Mouse (Mus musculus): ENCODE measurements around the gene Slc6a20a. TPM values are rescaled to one million over a fixed set of nuclear protein-coding genes. Genes with fewer than 3 reads are reported as not detected.

The Slc6a20a gene
- polyA plus RNA-seq, 1 experiment from 2014 or later, result not detected

Other genes starting within 250 kb of the Slc6a20a start
- gene Limd1, start 200.2 kb downstream of the Slc6a20a start, polyA plus RNA-seq (2014; fragmentation: Nextera tagmentation; extraction: Ambion mirVana), result 30.9 and 32.4 TPM in 2 replicates
- gene Sacm1l, start 149.1 kb downstream of the Slc6a20a start, polyA plus RNA-seq (2014; fragmentation: Nextera tagmentation; extraction: Ambion mirVana), result 38.1 and 50.2 TPM in 2 replicates
- gene Slc6a20b, start 46.3 kb downstream of the Slc6a20a start, polyA plus RNA-seq (2014; fragmentation: Nextera tagmentation; extraction: Ambion mirVana), result 0.13 and 0.20 TPM in 2 replicates
- 0.17 and 0.21 TPM in 2 replicates for gene Ccr9, start 446 bp downstream of the Slc6a20a start, polyA plus RNA-seq (2014; fragmentation: Nextera tagmentation; extraction: Ambion mirVana)
- gene Lztfl1, start 38.8 kb upstream of the Slc6a20a start, polyA plus RNA-seq (2014; fragmentation: Nextera tagmentation; extraction: Ambion mirVana), result 37.5 and 37.6 TPM in 2 replicates
- gene Cxcr6, start 127.6 kb upstream of the Slc6a20a start, polyA plus RNA-seq (2014; fragmentation: Nextera tagmentation; extraction: Ambion mirVana), result 0.82 TPM in 1 of 2 replicates, not detected in the other
- gene Fyco1, start 173.0 kb upstream of the Slc6a20a start, polyA plus RNA-seq (2014; fragmentation: Nextera tagmentation; extraction: Ambion mirVana), result 27.4 and 29.1 TPM in 2 replicates
- gene Xcr1, start 183.1 kb upstream of the Slc6a20a start, polyA plus RNA-seq (2014; fragmentation: Nextera tagmentation; extraction: Ambion mirVana), result not detected in 2 replicates

Data from heart, embryonic 11.5 days (tissue).